Mouse (Mus musculus) v-Abl transformed pro-B cells (cell line): Measurements from ENCODE around the gene Itsn1.

Experiments used
- in situ Hi-C, 2 experiments: fragments of 400-800 bp; cut with MboI; formaldehyde crosslinking; loops; one replicate each; pipeline ENCODE4 v1.15.1; 2025; ENCODE audit not compliant: unreplicated experiment in 2 of 2

Gene Itsn1

DNA sequence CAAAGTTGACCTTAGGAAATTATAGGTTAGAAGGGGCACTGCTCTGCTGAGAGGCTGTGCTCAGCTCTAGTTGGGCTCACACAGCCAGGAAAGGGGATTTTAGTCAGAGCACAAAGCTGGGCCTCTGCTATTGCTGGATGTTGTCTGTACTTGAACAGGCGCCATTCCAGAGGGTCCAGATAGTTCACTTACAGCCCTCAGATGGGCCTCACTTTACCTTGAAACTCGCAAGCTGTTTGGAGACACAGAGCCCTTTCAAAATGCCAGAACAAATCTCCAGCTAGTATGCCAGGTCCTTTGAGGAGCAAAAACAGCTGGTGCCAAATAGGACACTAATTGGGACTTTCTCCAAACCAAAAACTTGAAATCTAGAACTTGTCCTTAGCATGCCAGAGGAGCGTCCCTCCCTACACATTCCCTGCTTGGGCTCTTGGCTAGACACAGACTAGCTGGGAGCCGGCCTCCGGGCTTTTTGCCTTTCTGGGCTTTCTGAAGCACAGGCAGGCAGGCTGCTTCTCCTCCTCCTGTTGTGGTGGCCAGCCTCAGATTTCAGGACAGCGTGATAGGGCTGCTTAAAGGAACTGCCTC lies 132.8 kb downstream of the Itsn1 start:
- in situ Hi-C loops, result no loop called here

DNA sequence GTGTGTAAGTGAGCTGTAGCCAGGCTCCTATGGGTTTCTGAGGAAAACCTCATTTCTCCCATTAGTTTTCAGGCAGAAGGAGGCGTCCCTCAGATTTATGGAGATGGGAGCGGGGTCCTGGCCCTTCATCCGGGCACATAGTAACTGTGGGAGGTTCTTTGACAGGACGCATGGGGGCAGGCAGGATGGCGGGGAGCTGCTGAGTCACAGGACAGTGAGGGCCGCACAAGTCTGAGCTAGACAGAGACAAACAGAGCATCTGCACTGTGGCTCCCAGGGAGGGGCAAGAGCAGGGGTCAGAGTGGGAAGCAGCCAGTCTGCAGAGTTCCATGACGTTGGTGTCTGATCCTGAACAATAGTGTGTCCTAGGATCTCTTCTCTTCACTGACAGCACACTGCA lies 133.8 kb downstream of the Itsn1 start:
- in situ Hi-C loops, result no loop called here

DNA sequence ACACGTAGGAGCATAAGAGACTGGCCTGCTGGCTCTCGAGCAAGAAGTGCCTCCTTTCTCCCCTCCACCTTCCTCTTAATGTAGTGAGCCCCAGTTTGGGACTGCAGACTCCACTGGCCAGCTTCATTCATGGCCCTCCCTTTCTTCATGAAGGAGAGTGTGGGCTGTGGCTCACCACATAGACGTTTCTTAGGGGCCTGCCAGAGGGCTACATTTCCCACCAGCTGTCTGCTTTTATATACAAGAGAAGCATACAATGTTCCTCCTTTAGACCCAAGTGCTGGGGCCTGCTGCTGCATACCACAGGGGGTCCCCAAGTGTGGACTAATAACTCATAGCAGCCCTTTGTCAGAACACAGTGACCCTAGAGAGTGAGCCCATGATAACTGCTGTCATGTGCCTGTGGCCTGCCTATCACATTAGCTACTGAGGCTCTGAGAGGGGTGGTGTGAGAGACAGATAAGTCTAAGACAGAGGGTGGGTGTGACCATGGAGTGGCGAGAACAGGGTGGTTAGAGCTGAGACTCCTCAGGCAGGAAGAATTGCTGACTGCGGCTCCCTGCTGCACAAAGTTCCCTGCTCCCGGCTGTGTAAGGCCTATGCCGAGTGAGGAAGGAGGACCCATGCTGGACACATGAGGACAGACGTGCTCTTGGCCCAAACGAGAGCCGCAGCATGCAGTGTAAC lies 135.7 kb downstream of the Itsn1 start:
- in situ Hi-C loops, result no loop called here

DNA sequence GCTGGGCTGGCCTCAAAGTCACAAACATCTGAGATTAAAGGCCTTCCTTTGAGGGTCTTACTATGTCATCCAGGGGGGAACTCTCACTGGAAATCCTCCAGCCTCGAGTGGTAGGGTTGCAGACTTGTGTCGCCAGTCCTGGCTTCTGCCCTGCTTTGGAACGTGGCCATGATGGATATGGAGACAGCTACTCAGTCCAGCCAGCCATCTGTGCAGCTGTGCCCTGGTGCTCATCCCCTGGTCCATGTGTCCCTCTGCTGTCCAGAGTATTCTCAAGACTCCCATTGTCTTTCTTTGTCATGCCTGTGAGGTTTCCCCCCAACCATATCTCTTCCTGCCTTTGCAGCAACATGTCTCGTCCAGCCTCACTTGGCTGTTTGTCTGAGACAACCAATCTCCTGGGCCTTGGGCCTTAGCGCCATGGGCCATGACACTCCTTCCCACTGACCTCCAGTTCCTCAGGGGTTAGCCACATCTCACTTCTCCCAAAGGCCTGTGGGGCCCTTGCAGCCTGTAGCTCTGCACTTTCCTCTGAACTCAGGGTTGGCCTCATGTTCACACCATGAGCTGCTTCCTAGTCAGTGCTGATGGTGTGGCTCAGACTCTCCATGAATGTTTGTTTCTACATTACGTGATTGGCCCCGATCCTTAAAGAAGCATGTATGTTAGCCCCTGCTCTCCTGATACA lies 136.6 kb downstream of the Itsn1 start:
- in situ Hi-C loops, result no loop called here

DNA sequence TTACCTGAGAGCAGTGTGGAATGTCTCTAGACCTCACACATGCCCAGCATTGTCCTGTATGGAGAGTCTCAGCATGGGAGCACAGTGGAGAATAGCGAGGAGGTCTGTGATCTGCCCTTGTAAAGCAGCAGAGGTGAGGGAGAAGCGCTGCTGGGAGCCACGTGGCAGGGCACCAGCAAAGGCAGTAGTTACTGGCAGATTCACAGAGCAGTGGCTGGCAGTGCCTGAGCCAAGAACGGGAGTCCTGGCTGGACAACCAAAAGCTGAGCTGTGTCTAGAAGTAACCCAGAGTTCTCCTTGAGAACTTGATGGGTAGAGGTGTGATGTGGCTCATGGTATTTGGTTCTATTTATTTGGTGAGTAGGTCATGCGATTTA lies 137.2 kb downstream of the Itsn1 start:
- in situ Hi-C loops, result no loop called here

DNA sequence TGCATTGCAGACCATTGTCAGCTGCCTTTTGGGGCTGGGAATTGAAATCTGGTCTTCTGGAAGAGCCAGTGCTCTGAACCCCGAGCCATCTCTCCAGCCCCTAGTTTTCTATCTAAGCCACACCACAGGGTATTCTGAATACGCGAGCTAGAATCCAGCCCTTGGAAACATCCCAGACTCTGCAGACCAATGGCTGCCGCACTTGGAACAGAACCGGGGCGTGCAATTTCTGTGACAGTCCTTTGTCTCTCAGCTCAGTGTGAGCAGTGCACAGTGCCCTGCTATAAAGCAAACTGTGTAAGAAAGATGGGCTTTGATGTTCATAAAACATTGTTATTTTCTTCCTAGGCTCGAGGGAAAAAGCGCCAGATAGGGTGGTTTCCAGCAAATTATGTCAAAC lies 138.6 kb downstream of the Itsn1 start:
- in situ Hi-C loops, result no loop called here

DNA sequence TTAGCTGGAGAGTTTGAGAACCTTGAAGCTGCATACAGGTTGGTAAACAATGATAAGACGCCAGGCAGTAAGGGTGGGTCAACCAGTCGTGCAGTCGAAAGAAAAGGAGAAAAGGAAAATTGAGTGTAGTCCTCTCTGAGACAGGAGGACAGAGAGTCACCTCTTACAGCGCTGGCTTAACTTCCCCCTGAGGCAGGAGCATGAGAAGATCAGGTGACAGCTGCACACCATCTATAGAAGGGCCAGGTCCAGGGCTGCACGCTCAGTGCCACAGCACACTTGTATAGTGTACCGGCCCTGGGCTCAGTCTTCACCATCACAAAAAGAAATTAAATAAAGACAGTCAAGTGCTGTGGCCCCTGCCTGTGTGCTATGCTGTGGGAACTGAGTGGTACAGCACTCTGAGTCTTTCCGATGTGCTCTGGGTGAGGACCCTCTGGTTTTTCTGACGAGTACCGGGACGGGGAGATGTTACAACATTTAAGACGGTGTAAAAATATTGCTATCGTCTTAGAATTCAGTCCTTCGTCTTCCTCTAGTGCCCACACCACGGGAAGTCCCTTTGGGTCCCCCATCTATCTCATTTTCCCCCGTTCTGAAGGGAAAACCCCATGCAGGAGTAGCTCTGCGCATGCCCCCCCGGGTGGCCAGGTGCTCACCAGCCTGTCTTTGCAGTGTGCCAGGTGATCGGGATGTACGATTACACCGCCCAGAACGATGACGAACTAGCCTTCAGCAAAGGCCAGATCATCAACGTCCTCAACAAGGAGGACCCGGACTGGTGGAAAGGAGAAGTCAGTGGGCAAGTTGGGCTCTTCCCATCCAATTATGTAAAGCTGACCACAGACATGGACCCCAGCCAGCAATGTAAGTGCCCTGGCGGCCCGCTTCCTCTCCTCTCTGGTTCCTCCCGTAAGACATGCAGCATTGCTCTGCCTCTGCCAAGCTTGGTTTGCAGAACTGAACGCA lies 140.1 kb downstream of the Itsn1 start:
- in situ Hi-C loops, result no loop called here

DNA sequence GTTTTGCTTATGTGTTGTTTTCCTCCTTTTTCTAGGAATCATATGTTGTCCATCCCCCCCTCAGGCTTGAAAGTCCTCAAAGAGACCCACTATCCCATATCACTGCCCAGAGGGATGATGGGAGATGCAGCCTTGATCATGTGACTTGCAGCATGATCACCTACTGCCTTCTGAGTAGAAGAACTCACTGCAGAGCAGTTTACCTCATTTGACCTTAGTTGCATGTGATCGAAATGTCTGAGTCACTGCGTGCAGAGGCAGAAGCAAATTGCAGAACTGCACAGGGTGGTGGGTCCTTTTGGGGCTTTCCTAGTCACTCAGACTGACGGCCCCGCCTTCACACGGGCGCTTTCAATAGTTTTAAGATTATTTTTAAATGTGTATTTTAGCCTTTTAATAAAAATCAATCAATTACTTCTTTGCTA lies 141.1 kb downstream of the Itsn1 start:
- in situ Hi-C loops, result no loop called here

DNA sequence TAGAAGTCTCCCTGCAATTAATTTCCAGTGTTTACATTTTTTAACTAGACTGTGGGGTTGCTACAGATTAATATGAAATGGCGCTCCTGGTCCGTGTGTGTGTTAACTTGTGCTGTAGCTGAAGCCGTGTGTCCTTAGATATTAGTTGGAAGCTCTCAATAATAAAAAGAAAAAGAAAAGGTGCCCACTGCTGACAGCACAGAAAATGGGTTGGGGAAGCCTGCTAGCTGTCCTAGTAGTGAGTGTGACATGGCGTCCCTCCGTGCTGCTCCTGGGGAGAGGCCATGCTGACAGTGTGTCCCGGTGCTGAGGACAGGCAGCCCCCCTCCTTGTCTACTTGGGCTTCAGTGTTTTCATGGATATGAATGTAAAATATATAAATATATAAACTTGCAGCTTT lies 142.1 kb downstream of the Itsn1 start:
- in situ Hi-C loops, result no loop called here

DNA sequence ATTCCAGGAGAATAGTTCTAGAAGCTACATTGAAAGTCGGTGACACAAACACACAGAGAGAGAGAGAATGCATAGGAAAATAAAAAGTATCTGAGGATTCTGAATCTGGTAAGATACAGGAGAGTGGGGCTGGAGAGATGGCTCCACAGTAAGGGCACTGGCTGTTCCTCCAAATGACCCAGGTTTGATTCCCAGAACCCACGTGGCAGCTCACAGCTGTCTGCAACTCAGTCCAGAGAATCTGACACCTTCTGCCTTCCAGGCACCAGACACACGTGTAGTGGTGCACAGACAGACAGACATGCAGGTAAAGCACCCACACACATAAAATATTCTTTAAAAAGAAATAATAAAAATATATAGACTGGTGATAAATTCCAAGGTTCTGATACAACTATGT lies 144.6 kb downstream of the Itsn1 start:
- in situ Hi-C loops, result no loop called here

DNA sequence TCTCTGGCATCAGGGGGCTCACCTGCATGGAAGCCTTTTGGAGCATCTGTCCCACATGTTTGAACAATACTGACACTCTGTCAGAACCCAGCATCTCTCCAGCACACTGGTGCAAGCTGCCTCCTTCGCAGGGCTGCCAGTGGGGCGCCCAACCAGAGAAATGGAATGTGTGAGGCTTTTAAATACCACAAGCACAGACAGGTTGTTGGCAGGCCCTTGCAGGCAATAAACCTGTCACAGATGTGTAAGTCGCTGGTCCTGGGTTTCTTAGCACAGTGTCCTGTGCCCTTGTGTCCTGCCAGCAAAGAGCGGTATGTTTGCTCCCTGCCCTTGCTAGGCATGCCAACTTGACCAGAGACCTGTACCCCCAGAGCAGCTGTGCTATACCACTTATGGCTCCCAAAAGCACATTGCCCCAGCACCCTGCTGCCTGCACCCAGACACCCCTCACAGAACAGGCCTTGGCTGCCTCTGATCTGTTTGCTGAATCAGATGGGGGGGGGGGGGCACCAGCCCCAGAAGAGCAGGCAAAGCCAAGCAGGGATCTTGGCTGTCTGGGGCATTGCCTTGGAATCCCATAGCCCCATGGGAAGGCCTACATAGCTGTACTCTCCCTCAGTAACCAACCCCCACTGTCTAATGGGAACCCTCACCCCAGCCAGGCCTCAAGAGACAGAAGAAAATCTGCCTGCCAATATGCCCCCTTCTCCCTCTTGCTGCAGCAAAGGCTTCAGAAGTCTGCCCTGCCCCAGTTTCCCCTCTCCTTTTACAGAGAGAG lies 146.7 kb downstream of the Itsn1 start:
- in situ Hi-C loops, result no loop called here

DNA sequence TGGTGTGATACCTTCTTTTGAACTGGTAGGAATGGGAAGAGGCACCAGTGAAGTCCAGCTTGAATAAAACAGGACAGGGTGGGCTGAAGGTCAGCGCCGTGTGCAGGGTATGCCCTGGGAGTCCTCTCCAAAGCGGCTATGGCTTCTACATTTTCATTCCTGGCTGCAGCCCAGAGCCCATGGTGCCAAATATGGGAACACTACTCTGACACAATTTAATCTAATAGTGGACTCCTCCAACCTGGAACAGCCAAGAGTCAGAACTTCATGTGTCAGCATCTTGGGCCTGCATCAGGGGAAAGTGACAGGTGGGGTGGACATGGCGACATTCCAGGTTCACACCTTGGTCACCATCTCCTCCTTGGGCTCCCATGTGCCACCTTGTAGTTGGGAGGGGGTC lies 147.4 kb downstream of the Itsn1 start:
- in situ Hi-C loops, result no loop called here

DNA sequence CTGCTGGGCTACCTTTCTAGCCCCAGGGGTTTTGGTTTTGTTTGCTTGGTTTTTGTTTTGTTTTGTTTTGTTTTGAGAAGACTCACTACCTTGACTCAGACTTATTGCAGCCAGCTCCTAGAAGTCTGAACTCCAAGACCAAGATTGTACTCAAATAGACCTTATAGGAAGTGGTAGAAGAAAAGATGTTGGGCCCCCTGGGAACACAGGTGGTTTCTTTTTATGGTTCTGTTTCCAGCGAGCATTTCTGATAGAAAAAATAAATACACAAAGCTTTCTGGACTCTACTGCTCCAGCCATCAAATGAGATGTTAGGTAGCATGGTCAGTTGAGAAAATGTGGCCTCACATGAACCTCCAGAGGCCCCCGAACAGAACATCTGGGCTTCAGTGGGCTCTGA lies 150.0 kb downstream of the Itsn1 start:
- in situ Hi-C loops, result no loop called here

DNA sequence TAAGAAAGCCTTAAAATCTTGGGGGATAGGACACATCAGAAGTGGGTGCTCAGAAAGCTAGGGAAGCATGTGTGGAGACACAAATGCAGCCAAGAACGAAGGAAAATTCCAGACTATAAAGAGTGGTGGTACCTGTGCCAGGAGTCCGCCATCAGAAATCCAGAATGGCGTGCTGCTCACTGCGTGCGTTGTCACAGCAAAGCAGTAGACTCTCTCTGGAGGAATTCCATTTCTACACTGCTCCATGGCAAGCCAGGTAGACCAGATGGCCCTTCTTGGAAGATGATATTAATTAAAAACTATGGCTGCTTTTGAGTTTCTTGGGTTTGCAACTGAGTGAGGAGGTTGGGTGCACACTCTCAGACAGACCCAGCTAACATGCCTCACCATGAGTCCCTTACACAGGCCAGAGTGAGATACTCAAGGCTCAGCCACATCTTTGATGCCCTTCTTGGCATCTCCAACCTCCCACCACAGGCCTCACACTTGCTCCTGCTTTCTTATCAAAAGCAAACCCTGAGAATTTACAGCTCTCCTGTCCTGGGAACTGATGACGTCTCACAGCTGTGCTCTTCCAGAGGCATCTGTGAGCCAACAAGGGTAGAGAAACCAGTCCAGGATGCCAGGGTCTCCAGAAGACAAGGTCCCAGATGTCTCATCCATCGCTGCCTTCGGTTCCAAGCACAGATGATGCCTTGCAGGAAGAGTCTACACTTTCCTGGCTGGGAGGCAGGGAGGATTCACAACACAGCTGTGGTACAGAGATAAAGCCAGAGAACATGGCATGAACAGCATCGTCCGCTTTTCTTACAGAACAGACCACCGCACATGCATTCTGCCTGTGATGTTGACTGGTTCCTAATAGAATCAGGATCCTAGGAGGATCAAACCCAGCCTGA lies 152.0 kb downstream of the Itsn1 start:
- in situ Hi-C loops, result no loop called here

DNA sequence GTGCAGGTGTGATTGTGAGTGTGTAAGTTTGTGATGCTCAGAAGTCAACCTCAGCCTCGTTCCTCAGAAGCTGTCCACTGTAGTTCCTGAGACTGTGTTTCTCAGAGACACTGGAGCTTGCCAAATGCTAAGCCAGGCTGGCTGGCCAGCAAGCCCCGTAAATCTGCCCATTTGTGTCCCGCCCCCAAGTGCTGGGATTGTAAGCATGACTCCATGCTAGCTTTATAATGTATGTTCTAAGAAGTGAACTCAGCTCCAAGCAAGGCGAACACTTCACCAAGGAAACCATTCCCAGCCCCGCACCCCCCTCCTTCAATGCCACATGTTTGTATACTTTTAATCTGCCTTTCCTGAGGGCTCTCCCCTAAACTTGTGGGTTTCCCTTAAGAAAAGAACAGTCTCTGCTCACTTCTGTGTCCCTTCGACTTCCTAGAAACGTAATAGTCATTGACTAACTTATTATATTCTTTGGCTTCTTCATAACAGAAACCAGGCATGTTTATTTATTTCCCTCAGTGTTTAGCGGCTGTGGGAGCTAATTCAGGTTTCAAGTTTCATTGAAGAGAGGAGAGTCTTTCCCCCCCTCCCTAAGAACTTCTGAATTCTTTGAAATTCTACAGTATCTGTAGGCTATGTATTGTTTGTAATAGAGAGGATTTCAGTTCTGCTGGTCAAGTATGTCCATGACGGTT lies 153.2 kb downstream of the Itsn1 start:
- in situ Hi-C loops, result no loop called here

DNA sequence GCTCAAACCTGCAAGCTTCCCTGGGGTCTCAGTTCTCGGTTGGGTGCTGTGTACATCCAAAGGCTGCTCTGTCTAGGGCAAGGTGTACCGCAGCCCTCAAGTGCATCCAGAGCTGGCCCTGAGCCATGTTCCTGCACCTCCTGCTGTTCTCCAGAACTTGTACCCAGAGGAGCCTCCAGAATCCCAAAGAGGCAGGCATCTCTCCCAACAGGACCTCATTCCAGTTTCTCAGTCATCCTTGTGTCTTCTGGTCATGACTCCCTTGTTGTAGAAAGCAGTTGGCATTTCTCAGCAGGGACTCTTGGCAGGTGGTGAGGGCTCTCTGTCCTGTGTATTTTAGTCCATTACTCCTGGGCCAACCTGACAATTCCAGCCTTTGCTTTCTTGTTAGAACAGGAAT lies 154.6 kb downstream of the Itsn1 start:
- in situ Hi-C loops, result no loop called here

DNA sequence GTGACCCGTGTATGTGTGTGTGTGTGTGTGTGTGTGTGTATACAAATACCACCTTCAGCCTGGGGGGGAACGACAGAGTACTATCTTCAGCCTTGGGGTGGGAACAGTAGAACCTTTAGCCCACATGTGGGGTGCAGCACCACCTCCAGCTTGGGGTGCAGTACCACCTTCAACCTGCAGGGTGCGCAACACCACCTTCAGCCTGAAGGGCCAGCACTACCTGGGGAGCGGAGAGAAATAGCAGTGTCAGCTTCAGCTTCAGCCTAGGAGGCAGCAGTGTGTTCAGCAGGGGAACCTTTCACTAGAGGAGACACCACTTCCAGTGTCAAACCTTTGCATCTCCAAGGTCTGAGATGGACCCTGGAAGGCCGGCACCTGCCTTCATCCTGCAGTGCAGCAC lies 155.1 kb downstream of the Itsn1 start:
- in situ Hi-C loops, result no loop called here

DNA sequence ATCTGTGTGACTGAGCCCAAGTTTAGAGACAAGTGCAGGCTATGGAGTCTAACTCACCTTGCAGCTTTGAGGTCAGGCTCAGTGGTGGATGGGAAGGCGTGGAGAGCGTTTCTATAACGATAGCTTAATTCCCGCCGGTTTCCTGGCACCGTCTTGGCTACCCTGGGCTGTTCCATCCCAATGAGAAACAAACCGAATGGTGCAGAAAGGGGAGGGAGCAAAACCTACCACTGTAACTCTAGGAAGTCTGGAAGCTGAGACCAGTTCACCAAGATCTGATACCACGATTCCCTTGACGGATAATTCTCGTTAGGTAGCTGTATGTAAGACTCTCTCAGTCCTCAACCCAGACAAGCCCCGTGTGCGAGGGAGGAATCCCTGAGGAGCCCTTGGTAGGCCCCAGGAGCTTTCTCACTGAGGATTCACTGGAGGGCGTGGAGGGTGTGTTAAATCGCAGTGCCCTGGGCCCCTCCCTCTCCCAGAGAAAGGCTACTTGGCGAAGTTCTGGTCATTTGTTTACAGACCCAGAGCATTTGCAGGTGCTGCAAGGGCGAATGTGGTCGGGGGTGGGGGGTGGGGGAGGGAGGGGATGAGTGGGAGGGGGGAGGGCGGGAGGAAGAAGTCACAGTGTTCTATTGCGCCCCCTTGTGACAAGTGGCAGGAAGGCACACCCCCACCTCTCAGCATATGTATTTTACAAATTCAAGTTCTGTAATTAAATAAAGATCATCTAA lies 156.5 kb downstream of the Itsn1 start:
- in situ Hi-C loops, result loop anchor here (5.0 kb wide), 1 partner anchor 163 kb away; no protein-coding TSS in a partner anchor
